Mouse (Mus musculus) left cerebral cortex, adult 8-10 months (tissue): Measurements from ENCODE around the gene Entpd2. TPM values are rescaled to one million over a fixed set of nuclear protein-coding genes. Genes with fewer than 3 reads are reported as not detected.
"Not testable (repeated sequence)": the region's sequence is repeated elsewhere in the genome, so short reads cannot be mapped to it uniquely, and the experiment has no call there.

Experiments
- DNase-seq, 2 experiments: peaks; one replicate each; pipeline ENCODE4 v3.0.0; 2022; ENCODE audit warnings: low spot score in 2 of 2
- total RNA-seq, 4 experiments: library from RNA; stranded (reverse); gene quantifications; 2 replicates each; pipeline ENCODE4 v1.2.4; 2022

Gene Entpd2
- total RNA-seq, 4 experiments from 2014 or later = 13.1 to 17.5 (median 16.2) TPM

- peak in 1 of 2 experiments; percentile 62 for DNase-seq
Observed at GRCm38 (mm10) chr2:25394281-25395221, 1.1 kb upstream of the Entpd2 start.

GRCm38 (mm10) chr2:25396597-25396983, 916 bp downstream of the Entpd2 start:
- DNase-seq = no peak

- no peak for DNase-seq
Observed at GRCm38 (mm10) chr2:25397010-25397409, 1.3 kb downstream of the Entpd2 start.

GRCm38 (mm10) chr2:25398065-25398464, 2.4 kb downstream of the Entpd2 start:
- no peak for DNase-seq

DNA sequence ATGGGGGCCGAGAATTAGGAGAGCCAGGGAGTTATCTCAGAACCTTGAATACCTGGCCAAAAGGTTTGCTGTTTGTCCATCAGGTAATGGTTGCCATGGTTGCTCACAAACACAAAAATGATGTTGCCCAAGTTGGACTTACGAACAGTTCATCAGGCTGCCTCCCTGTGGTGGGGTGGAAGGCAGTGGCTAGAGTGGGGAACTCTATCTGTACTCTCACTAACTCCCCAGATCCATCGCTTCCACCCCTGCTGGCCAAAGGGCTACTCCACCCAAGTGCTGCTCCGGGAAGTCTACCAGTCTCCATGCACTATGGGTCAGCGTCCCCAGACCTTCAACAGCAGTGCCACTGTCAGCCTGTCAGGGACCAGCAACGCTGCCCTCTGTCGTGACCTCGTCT, 3.4 kb downstream of the Entpd2 start, which contains the start of gene Npdc1:
TSS of gene Npdc1 (plus strand) at position 301 of the 400 bp plus-strand sequence.
- no peak for DNase-seq

- no peak for DNase-seq
Observed at GRCm38 (mm10) chr2:25400291-25400690, 4.6 kb downstream of the Entpd2 start.

DNA sequence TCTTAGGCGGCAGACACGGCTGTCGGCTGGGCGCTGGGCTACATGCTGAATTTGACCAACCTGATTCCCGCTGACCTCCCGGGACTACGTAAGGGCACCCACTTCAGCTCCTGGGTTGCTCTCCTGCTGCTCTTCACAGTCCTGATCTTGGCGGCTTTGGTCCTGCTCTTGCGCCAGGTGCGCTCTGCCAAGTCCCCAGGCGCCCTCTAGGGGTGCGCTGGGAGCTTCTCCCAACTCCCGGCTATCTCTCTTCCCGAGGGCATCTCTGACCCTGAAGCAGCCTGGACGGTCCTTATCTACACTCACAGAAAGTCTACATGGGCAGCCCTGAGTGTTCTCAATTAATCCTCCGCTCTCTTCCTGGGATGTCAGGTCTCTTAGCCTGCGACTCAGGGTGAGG, 5.1 kb downstream of the Entpd2 start:
- DNase-seq = no peak

DNA sequence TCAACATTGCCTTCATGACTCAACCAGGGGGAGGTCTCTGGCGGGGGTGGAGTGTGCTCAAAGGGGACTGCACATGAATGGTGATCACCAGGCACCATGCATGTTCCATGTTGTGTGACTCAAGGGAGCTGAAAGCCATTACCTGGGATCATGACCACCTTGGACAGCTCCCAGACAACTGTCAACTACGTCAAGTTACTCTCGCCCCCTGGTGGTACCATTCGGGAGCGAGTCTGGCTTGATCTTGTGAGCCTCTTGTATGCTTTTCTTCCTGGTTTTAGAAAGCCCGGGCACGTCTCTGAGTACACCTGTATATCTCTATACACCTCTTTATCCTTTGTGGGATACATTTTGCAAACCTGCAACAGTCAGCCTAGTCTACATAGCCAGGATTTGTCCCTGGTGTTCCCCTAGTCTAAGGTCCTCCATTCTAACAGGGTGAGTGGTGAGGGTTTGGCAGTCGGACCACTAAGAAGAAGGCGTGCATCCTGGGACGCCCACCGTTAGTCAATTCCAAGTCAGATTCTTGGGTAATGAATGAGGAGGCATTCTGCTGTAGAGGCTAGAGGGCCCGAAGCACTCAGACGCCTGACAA, 6.8 kb downstream of the Entpd2 start:
- peak; percentile 67 to 69 for DNase-seq

GRCm38 (mm10) chr2:25402972-25403601, 7.4 kb downstream of the Entpd2 start:
- peak; percentile 86 to 92 for DNase-seq

DNA sequence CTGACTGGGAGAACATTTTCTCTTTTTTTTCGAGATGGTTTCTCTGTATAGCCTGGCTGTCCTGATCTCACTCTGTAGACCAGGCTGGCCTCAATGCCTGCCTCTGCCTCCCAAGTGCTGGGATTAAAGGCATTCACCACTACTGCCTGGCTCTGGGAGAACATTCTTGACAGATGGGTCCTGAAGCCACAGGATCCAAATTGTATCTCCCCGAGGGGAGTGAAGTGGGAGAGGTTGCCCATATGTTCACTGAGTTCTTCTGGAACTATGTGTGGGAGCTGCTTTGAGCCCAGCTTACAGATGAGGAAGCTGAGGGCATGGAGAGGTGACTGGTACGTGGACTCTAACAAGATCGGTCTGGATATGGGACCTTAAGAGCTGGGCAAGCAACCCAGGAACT, 8.3 kb downstream of the Entpd2 start:
- no peak for DNase-seq

GRCm38 (mm10) chr2:25408908-25409307, 13.2 kb downstream of the Entpd2 start:
- DNase-seq = no peak

GRCm38 (mm10) chr2:25413436-25413835, 17.8 kb downstream of the Entpd2 start:
- not testable (repeated sequence) for DNase-seq

DNA sequence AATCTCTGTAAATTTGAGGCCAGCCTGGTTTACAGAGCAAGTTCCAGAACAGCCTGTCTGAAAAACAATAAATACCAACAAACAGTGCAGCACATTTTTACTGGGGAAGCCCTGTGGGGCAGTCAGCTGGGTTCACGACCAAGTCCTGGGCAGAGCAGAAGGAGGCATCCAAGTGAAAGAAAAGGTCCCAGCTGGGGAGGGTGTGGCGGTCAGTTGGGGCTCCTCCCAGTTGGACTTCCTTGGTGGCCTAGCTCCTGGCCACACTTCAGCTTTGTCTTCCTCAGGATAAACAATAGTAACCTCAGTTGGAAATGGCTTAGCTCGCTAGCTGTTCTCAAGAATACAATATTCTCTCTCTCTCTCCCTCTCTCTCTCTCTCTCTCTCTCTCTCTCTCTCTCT, 21.8 kb downstream of the Entpd2 start:
- DNase-seq = no peak

- DNase-seq = no peak
Observed at GRCm38 (mm10) chr2:25421896-25422295, 26.2 kb downstream of the Entpd2 start.

DNA sequence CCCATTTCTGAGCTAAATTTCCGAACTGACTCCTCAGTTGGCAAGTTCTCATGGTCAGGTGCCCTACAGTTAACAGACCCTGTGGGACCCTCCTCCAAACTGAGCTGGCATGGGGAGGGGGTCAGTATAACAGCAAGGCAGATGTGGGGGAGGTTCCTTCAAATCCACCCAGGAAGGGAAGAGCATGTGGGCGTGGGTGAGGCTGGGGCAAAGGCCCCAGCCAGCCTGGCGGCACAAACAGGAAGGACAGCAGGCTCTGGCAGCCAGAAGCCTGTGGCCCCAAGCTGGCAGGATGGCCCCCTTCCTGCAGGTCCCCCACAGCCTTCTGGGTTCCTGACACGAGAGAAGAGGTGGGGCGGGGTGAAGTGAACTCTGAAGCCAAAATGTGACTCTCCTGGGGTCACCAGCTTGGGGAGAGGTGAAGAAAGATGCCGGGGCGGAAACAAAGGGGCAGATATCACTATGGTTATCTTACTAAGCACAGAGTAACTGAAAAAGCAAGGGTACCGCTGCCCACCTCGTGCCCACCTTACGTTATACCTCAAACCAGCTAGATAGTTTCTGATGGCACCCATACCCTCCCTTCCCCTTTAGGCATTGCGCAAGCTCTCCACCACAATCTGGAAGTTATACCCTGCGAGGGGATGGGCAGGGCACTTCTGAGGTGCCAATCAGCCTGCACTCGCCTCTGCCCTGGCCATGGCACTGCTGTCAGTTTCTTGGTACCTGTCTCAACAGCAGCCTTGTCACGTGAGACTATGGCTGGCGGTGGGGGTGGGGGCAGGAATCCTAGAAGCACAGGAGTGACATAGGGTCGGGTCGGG, 27.1 kb downstream of the Entpd2 start, which contains the start of gene Fut7:
TSS of gene Fut7 (plus strand) at position 681 of the 824 bp plus-strand sequence.
- no peak for DNase-seq

GRCm38 (mm10) chr2:25423626-25424025, 28.0 kb downstream of the Entpd2 start:
- no peak for DNase-seq

- DNase-seq = no peak
Observed at GRCm38 (mm10) chr2:25425481-25425880, 29.8 kb downstream of the Entpd2 start.

DNA sequence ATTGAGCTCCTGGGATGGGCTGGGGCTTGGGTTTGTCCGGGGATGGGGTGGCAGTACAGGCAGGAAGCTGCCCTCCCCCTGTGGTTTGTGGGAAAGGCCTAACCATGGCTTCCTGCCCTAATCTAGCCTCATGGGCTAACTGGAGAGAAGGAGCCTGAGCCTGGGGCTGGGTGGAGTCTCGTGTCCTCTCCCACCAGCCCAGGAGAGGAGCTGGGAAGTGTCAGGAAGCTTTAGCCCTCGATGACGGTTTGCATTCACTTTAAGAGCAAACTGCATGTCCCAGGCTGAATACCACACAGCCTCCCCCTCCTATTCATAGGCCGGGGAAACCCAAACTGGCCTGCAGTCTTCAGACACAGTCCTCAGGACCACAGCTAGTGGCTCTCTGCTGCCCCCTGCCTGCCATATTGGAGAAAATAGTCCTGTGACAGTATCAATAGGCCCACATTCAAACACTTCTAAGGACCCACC, 31.1 kb downstream of the Entpd2 start:
- no peak for DNase-seq

DNA sequence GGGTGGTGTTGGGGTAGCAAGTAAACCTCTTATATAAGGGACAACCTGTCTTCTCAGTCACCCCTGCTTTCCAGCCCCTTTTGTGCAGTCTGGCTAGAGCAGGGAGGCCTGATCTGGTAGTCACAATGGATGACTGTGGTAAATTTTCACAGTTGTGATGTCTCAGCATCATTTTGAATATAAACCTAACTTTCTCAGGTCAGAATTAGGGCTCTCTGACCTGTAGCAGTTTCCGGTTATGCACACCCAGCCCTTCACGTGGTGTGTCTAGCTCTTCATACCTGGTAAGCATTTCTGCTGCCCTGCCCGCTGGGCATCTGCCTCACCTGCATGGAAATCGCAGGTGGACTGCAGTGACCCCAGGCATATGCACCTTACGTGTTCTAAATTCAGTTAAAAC, 31.6 kb downstream of the Entpd2 start:
- no peak for DNase-seq

DNA sequence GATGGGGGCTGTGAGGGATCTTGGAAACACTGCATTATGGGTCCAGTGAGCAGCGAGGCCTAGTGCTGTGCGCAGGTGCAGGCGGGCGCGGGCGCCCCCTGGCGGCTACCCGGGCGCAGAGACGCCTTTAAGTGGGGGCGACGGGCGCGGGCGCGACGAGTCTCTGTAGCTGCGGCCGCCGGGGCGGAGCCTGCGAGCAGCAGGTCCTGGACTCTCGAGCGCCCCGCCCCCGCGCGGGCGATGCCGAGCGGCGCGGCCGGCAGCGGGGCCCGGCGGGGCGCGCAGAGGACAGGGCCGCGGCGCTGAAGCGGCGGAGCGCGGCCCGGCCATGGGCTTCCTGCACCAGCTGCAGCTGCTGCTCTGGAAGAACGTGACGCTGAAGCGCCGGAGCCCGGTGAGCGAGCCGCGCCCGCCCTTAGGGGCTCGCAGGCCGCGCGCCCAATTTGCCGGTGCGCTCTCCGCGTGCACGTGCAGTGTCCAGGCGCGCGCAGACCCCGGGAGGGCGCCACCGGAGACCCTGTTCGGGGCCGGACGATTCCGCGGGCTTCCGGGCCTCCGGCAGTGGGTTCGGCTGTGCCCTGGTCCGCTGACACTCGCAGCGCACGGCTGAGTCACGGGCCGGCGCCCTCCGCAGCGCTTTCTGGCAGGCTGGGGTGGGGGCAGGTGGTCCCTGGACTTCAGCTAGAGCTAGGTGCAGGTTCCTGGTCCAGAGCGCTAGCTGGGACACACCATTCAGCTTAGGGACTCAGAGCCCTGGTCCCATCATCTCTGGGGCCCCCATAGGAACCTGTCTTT, 33.0 kb downstream of the Entpd2 start, which contains the start of gene Abca2:
TSS of gene Abca2 (plus strand) at position 262 of the 795 bp plus-strand sequence.
- peak; percentile 88 to 97 for DNase-seq
